Mouse (Mus musculus): ENCODE results near the gene Ptprn. TPM values are rescaled to one million over a fixed set of nuclear protein-coding genes. Genes with fewer than 3 reads are reported as not detected.

The Ptprn gene
- polyA plus RNA-seq, 1 experiment from 2014 or later: 0.45 TPM

DNA sequence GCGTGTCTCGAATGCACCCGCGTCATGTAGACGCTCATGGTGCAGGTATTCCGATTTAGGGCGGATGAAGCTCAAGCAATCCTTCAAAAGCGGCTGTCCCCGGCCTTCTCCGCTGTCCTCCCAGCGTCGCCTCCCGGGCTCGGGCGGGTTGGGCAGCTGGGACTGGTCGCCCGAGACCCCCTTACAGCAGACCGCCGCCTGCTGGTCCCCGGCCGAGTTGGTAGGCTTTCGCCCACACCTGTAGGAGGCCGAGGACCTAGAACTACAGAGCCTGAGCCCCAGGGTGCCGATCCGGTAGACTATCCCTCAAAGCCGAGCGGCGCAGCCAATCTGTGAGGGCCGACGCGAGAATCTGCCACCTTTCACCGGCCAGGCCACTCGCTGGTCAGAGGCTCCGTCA, 44.8 kb downstream of the Ptprn start, which contains the start of gene Tuba4a:
TSS of gene Tuba4a (minus strand) at position 335 of the 400 bp plus-strand sequence.
- peak; percentile 48 for ATAC-seq (replicated peaks; ENCODE audit: insufficient number of reproducible peaks, insufficient read depth, low FRiP score, low read depth)
- peak within 1 kb of the TSS; percentile 67 for H3K9ac ChIP-seq
- no peaks in the 10 kb centered on the region for H3K9me3 ChIP-seq (replicated peaks)
- peaks cover 31% of the 10 kb centered on the region for H3K27me3 ChIP-seq
- H3K27ac ChIP-seq: peak within 1 kb of the TSS; percentile 38
- H3K4me3 ChIP-seq: peak within 1 kb of the TSS; percentile 72
- H3K4me1 ChIP-seq (replicated peaks): peaks cover 24% of the 10 kb centered on the region
- peaks cover 13% of the 10 kb centered on the region; the same call in 1 of the 2 replicates for H3K36me3 ChIP-seq
- H3K4me2 ChIP-seq: peak within 1 kb of the TSS; percentile 98
- WGBS: 2% methylated on average over 34 of the region's 34 CpGs

DNA sequence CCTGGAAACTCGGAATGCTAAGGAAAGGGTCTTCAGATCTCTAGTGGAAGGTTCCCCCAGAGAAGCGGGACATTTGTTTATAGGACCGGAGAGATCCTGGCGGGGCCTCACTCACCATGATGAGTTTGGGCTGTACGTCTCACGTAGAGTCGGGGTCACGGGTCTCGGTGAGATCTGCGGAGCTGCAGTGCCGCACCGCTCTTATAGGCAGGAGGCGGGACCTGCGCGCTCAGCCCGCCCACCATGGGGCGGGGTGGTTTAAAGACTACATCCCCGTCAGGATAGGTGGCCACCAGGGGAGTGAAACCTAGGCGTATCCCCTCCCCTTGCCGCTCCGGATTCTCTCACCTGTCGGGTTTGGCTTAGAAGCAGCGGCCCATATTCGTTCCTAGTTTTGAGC, 45.2 kb downstream of the Ptprn start:
- Histone ChIP-seq H3K4me2 (peak overlapping the region; percentile 98), H3K27ac (peak overlapping the region; percentile 38), H3K4me1 (replicated peaks) (peaks cover 26% of the 10 kb centered on the region), H3K9ac (peak overlapping the region; percentile 67), H3K36me3 (peaks cover 17% of the 10 kb centered on the region), H3K27me3 (peaks cover 31% of the 10 kb centered on the region), H3K4me3 (peak overlapping the region; percentile 72), H3K9me3 (replicated peaks) (no peaks in the 10 kb centered on the region)
- WGBS: 0% methylated on average over 24 of the region's 24 CpGs
- peak; percentile 87 for ATAC-seq (replicated peaks; ENCODE audit: insufficient number of reproducible peaks, insufficient read depth, low FRiP score, low read depth)

DNA sequence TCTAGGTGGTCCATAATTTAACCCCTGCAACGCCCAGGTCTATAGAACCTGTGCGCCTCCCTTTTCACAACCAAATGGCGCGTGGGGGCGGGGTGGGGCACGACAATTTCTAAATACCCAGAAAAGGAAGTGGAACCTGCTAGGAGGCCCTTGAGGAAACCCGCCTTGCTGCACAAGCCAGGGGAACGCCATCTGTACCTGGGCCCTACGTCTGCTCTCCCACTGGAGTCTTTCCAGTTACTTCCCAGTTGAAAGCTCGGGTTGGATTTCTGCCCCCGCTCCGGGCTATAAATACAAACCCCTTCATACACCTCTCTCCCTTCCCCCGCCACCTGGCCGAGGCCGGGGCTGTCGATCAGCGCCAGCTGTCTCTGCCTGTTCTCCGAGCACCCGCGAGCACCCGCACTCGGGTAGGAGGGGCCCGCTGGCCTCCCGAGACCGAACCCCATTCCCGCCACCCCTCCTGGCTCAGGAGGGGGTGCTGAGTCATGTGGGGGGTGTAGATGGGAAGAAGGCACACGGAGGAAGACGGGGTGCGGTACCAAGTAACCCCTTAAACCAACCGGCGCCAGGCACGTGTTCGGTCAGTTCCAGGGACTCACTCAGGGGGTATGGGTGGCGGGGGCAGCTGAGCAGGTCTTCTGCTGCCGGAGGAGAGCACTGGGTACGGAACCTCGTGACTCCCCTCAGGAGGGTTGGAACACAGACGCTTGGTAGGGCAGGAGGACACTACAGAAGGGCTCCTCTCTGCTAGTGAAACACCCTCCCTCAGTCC, 45.9 kb downstream of the Ptprn start:
- WGBS: 2% methylated on average over 38 of the region's 38 CpGs
- ATAC-seq (replicated peaks; ENCODE audit: insufficient number of reproducible peaks, insufficient read depth, low FRiP score, low read depth): peak; percentile 54

DNA sequence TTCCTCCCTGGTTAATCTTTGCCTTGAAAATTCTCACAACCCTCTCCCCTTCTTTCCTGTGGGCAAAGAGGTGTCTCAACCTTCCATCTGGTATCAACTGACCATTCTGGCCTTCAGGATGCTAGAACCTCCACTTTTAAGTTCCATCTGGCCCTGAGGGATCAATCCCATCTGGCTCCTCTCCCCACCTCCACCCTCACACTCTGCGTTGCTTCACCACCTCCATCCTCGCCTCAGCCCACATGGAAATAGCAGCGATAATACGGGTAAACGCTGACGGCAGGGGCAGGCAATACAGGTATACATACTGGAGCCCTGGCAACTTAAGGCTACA, 46.4 kb downstream of the Ptprn start:
- peak overlapping the region; percentile 98 for H3K4me2 ChIP-seq
- peak overlapping the region; percentile 38; the same call in 1 of the 2 replicates for H3K27ac ChIP-seq
- under 1% methylated on average over 6 of the region's 6 CpGs for WGBS
- H3K9ac ChIP-seq: peak overlapping the region; percentile 67
- ATAC-seq (replicated peaks; ENCODE audit: insufficient number of reproducible peaks, insufficient read depth, low FRiP score, low read depth): no peak
- peaks cover 26% of the 10 kb centered on the region for H3K36me3 ChIP-seq
- H3K4me1 ChIP-seq (replicated peaks): peaks cover 26% of the 10 kb centered on the region
- H3K27me3 ChIP-seq: peaks cover 31% of the 10 kb centered on the region
- H3K4me3 ChIP-seq: peak overlapping the region; percentile 72
- no peaks in the 10 kb centered on the region for H3K9me3 ChIP-seq (replicated peaks)

More for the DNA sequence above, 45.9 kb downstream of the Ptprn start:
- peaks cover 31% of the 10 kb centered on the region for H3K27me3 ChIP-seq
- peak overlapping the region; percentile 67 for H3K9ac ChIP-seq
- peaks cover 23% of the 10 kb centered on the region for H3K36me3 ChIP-seq
- H3K27ac ChIP-seq: peak overlapping the region; percentile 38
- H3K4me3 ChIP-seq: peak overlapping the region; percentile 72
- H3K4me1 ChIP-seq (replicated peaks): peaks cover 26% of the 10 kb centered on the region
- no peaks in the 10 kb centered on the region for H3K9me3 ChIP-seq (replicated peaks)
- peak overlapping the region; percentile 98 for H3K4me2 ChIP-seq

DNA sequence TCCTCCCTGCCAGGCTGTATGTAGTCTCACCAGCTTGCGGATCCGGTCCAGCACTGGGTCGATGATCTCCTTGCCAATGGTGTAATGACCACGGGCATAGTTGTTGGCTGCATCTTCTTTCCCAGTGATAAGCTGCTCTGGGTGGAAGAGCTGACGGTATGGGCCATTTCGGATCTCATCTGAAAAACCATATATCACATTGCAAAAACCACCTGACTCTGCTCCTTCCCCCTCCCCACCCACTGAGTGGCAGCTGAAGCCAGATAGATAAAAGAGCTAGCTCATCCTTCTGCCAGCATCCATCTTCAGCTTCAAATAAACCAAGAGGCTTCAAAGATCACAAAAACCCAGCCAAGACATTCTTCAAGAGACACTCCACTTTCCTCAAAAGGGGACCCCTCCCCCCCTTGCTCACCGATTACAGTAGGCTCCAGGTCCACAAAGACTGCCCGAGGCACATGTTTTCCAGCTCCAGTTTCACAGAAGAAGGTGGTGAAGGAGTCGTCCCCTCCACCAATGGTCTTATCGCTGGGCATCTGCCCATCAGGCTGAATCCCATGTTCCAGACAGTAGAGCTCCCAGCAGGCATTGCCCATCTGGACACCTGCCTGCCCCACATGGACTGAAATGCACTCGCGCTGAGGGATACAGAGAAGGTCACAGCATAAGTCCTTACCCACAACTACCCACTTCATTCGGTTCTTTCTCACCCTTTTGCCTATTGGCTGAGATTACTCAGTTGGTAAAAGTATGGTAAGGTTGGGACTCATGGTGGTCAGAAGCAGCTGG, 47.3 kb downstream of the Ptprn start:
- H3K4me3 ChIP-seq: peak overlapping the region; percentile 72; the same call in 1 of the 2 replicates

DNA sequence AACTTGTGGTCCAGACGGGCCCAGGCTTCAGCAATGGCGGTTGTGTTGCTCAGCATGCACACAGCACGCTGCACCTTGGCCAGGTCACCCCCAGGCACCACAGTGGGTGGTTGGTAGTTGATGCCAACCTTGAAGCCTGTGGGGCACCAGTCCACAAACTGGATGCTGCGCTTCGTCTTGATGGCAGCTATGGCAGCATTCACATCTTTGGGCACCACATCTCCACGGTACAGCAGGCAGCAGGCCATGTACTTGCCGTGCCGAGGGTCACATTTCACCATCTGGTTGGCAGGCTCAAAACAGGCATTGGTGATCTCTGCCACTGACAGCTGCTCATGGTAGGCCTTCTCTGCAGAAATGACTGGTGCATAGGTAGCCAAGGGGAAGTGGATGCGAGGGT, 48.5 kb downstream of the Ptprn start:
- 91% methylated on average over 9 of the region's 9 CpGs for WGBS
- Histone ChIP-seq H3K27me3 (peaks cover 24% of the 10 kb centered on the region), H3K9ac (no peak overlapping the region), H3K27ac (no peak overlapping the region), H3K9me3 (replicated peaks) (no peaks in the 10 kb centered on the region), H3K4me3 (no peak overlapping the region), H3K4me1 (replicated peaks) (peaks cover 42% of the 10 kb centered on the region), H3K4me2 (no peak overlapping the region), H3K36me3 (peaks cover 29% of the 10 kb centered on the region)
- no peak for ATAC-seq (replicated peaks; ENCODE audit: insufficient number of reproducible peaks, insufficient read depth, low FRiP score, low read depth)

More for the DNA sequence above, 47.3 kb downstream of the Ptprn start:
- H3K4me2 ChIP-seq: peak overlapping the region; percentile 98
- no peaks in the 10 kb centered on the region for H3K9me3 ChIP-seq (replicated peaks)
- H3K4me1 ChIP-seq (replicated peaks): peaks cover 32% of the 10 kb centered on the region
- ATAC-seq (replicated peaks; ENCODE audit: insufficient number of reproducible peaks, insufficient read depth, low FRiP score, low read depth): no peak
- H3K9ac ChIP-seq: no peak overlapping the region
- H3K27me3 ChIP-seq: peaks cover 31% of the 10 kb centered on the region
- H3K27ac ChIP-seq: no peak overlapping the region
- WGBS: 68% methylated on average over 13 of the region's 13 CpGs
- peaks cover 29% of the 10 kb centered on the region for H3K36me3 ChIP-seq

DNA sequence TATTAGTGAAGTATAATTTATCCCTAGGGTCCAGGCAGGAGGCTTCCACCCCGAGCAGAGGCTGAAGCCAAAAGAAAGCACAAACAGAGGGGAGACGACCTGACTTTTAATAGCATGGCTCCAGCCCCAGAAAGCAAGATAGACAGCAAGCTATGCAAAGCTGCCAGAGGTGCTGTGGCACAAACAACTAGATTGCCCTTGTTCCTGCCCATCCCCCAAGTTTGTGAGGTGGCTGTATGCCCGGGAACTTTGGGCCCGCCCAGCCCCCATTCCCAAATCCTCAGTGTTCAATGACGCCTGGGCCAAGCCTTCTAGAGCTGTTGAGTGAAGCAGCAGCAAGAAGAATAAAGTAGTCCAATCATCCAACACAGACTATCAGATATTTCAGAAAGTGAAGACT, 49.4 kb downstream of the Ptprn start:
- no peak for ATAC-seq (replicated peaks; ENCODE audit: insufficient number of reproducible peaks, insufficient read depth, low FRiP score, low read depth)
- H3K27ac ChIP-seq: 0 out of 2 replicates have a peak overlapping the region, but pooled peaks have one; percentile 18
- no peak overlapping the region for H3K4me3 ChIP-seq
- H3K4me1 ChIP-seq (replicated peaks): peaks cover 47% of the 10 kb centered on the region
- WGBS: 61% methylated on average over 5 of the region's 5 CpGs
- H3K9ac ChIP-seq: no peak overlapping the region
- H3K4me2 ChIP-seq: no peak overlapping the region
- peaks cover 29% of the 10 kb centered on the region for H3K36me3 ChIP-seq
- H3K9me3 ChIP-seq (replicated peaks): no peaks in the 10 kb centered on the region
- peaks cover 19% of the 10 kb centered on the region; the same call in 1 of the 2 replicates for H3K27me3 ChIP-seq

DNA sequence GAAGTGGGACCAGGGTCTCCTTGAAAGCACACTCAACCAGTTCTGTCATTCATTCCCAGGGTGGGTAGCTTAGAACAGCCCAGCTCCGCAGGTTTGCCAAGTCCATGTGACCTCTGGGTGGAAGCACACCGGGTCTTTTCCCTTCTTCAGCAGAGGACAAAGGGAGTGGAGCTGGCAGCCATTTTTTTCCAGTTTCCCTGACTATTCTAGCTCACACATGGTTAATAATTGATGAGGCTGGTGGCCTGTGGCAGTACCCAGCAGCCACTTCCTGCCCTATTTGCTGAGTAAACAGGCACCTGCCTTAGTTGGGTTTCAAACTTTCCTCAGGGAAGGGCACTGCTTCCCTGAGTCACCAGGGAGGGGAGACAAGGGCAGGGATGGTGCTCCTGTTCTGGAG, 49.9 kb downstream of the Ptprn start:
- H3K36me3 ChIP-seq: peaks cover 29% of the 10 kb centered on the region
- no peak overlapping the region for H3K9ac ChIP-seq
- H3K4me3 ChIP-seq: no peak overlapping the region
- no peak overlapping the region for H3K4me2 ChIP-seq
- H3K9me3 ChIP-seq (replicated peaks): no peaks in the 10 kb centered on the region
- no peak for ATAC-seq (replicated peaks; ENCODE audit: insufficient number of reproducible peaks, insufficient read depth, low FRiP score, low read depth)
- WGBS: 67% methylated on average over 2 of the region's 2 CpGs
- H3K27me3 ChIP-seq: peaks cover 18% of the 10 kb centered on the region; the same call in 1 of the 2 replicates
- H3K4me1 ChIP-seq (replicated peaks): peaks cover 47% of the 10 kb centered on the region
- H3K27ac ChIP-seq: 0 out of 2 replicates have a peak overlapping the region, but pooled peaks have one; percentile 18

DNA sequence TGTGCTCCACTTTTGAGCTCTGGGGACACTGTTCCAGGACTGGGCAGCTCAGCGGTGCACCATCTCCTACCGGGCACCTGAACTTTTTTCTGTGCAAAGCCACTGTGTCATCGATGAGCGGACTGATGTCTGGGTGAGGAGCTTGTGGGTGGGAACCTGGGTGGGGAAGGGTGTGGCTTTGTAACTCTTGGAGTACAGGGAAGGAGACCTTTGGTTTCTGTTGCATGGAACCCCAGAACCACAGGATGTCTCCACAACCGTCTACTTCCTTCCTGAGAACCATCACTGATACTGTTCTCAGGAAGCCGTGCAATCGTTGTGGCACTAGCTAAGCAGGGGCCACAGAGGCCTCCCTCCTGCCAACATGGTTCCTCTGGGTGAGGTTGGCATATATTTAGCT, 51.2 kb downstream of the Ptprn start:
- H3K27me3 ChIP-seq: peaks cover 13% of the 10 kb centered on the region; the same call in 1 of the 2 replicates
- WGBS: 81% methylated on average over 7 of the region's 7 CpGs
- H3K4me2 ChIP-seq: peak overlapping the region; percentile 2; the same call in 1 of the 2 replicates
- no peaks in the 10 kb centered on the region for H3K9me3 ChIP-seq (replicated peaks)
- H3K4me1 ChIP-seq (replicated peaks): peaks cover 40% of the 10 kb centered on the region
- no peak overlapping the region for H3K9ac ChIP-seq
- peaks cover 29% of the 10 kb centered on the region for H3K36me3 ChIP-seq
- no peak overlapping the region for H3K4me3 ChIP-seq
- no peak for ATAC-seq (replicated peaks; ENCODE audit: insufficient number of reproducible peaks, insufficient read depth, low FRiP score, low read depth)
- no peak overlapping the region for H3K27ac ChIP-seq

DNA sequence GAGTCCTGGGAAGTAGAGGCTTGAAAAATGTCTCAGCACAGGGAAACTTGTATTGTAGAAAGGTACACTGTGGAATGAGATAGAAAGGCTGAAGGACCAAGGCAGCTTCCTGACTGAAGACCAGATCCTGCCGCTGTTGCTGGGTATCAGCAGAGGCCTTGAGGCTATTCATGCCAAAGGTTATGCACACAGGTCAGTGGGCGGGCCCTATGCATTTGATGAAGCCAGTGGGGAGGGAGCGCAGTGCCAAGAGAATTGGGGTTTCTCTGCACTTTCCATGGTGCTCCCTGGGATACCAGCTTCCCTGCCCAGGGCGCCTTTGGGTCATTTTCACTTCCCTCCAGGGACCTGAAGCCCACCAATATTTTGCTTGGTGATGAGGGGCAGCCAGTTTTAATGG, 51.8 kb downstream of the Ptprn start:
- Histone ChIP-seq H3K9ac (no peak overlapping the region), H3K36me3 (peaks cover 29% of the 10 kb centered on the region), H3K27me3 (peaks cover 13% of the 10 kb centered on the region; the same call in 1 of the 2 replicates), H3K27ac (no peak overlapping the region), H3K9me3 (replicated peaks) (no peaks in the 10 kb centered on the region), H3K4me2 (peak overlapping the region; percentile 2; the same call in 1 of the 2 replicates), H3K4me1 (replicated peaks) (peaks cover 38% of the 10 kb centered on the region), H3K4me3 (no peak overlapping the region)
- ATAC-seq (replicated peaks; ENCODE audit: insufficient number of reproducible peaks, insufficient read depth, low FRiP score, low read depth): no peak
- 84% methylated on average over 4 of the region's 4 CpGs for WGBS

DNA sequence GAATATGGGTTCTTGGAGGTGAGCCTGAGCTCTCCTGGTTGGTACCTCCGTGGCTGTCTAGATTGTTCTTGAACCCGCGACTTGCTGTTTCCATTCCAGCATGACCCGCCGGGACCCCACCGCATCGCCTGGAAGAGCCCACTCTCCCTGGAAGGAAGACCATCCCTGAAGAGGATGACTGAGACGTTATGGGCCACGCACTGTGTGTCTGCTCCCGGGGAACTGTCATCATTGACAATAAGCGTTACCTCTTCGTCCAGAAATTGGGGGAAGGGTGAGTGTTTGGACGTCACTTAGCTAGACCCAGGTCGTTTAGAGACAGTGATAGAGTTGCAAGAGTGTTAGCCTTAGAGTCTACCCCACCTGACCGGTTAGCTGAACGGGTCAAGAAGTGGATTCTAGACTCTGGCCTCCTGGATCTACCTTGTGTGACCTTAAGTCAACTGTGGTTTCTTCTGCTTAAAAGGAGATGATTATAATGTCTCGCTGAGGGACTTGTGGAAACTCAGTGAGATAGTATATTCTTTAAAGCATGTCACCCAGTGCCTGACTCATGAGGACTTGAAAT, 53.1 kb downstream of the Ptprn start:
- no peak for ATAC-seq (replicated peaks; ENCODE audit: insufficient number of reproducible peaks, insufficient read depth, low FRiP score, low read depth)
- no peaks in the 10 kb centered on the region for H3K9me3 ChIP-seq (replicated peaks)
- H3K4me2 ChIP-seq: peak overlapping the region; percentile 80
- peak overlapping the region; percentile 93 for H3K9ac ChIP-seq
- H3K27me3 ChIP-seq: peaks cover 8% of the 10 kb centered on the region; the same call in 1 of the 2 replicates
- H3K4me1 ChIP-seq (replicated peaks): peaks cover 38% of the 10 kb centered on the region
- WGBS: 10% methylated on average over 17 of the region's 17 CpGs
- H3K36me3 ChIP-seq: peaks cover 29% of the 10 kb centered on the region
- peak overlapping the region; percentile 91 for H3K4me3 ChIP-seq
- H3K27ac ChIP-seq: peak overlapping the region; percentile 62
